ENCODE assay signal across 1 mouse cellular context in genomic region chr12:76463391-76463790, GRCm38 (mm10).
A peak's percentile ranks its signal among the peaks of the same experiment; 100 is the strongest.
TF ChIP-seq lines count a peak whose summit lies in the region.

No protein-coding gene starts in this region.

TF ChIP-seq in CH12.LX, 34 proteins besides CTCF, POLR2A, EP300 and RAD21 (continued from another document):
- TF ChIP-seq HCFC1 (IDR thresholded peaks at IDR 0.05; ENCODE audit: low read depth, low read length), result no peak
- TF ChIP-seq GABPA (IDR thresholded peaks at IDR 0.05; ENCODE audit: insufficient replicate concordance, low read depth, low read length), result no peak
- peak; percentile 50; the same call in 1 of the 2 replicates for TF ChIP-seq CHD2 (IDR thresholded peaks at IDR 0.05; ENCODE audit: low read length)
- peak; percentile 88 for TF ChIP-seq JUND (conservative IDR thresholded peaks at IDR 0.05; ENCODE audit: low read depth, low read length)
- TF ChIP-seq JUN (IDR thresholded peaks at IDR 0.05; ENCODE audit: insufficient read depth, low read depth, low read length), result peak; percentile 80
- peak; percentile 95 for TF ChIP-seq IRF4 (IDR thresholded peaks at IDR 0.05; ENCODE audit: low read depth, low read length)
- no peak for TF ChIP-seq KAT2A (IDR thresholded peaks at IDR 0.05; ENCODE audit: insufficient replicate concordance, low read length)
- TF ChIP-seq USF2 (conservative IDR thresholded peaks at IDR 0.05; ENCODE audit: low read depth, low read length), result no peak
- TF ChIP-seq ZNF384 (IDR thresholded peaks at IDR 0.05; ENCODE audit: low read depth, low read length), result no peak
- no peak for TF ChIP-seq ZC3H11A (IDR thresholded peaks at IDR 0.05; ENCODE audit: low read depth, low read length)
- no peak for TF ChIP-seq ELF1 (IDR thresholded peaks at IDR 0.05; ENCODE audit: low read depth, low read length)
- TF ChIP-seq SIN3A (IDR thresholded peaks at IDR 0.05; ENCODE audit: low read length), result peak; percentile 69
- no peak; the same call in 1 of the 2 replicates for TF ChIP-seq SMC3 (IDR thresholded peaks at IDR 0.05; ENCODE audit: low read depth, low read length)
- TF ChIP-seq MAZ (IDR thresholded peaks at IDR 0.05; ENCODE audit: low read depth, low read length), result 0 out of 2 replicates have a peak, but pooled peaks have one; percentile 33
- peak; percentile 31; the same call in 1 of the 2 replicates for TF ChIP-seq MXI1 (IDR thresholded peaks at IDR 0.05; ENCODE audit: low read depth, low read length)
- no peak for TF ChIP-seq ZMIZ1 (IDR thresholded peaks at IDR 0.05; ENCODE audit: low read depth, low read length)
- no peak for TF ChIP-seq TBP (conservative IDR thresholded peaks at IDR 0.05; ENCODE audit: low read depth, low read length)
- TF ChIP-seq MAFK (IDR thresholded peaks at IDR 0.05; ENCODE audit: insufficient replicate concordance, low read length), result 0 out of 2 replicates have a peak, but pooled peaks have one; percentile 33
- TF ChIP-seq BHLHE40 (IDR thresholded peaks at IDR 0.05; ENCODE audit: low read depth, low read length), result peak; percentile 46
- TF ChIP-seq POLR2AphosphoS2 (IDR thresholded peaks at IDR 0.05; ENCODE audit: low read depth, low read length), result no peak
- no peak for TF ChIP-seq PAX5 (IDR thresholded peaks at IDR 0.05; ENCODE audit: low read length)
- no peak for TF ChIP-seq ZKSCAN1 (IDR thresholded peaks at IDR 0.05; ENCODE audit: borderline replicate concordance, low read depth, low read length)
- no peak for TF ChIP-seq MAX (IDR thresholded peaks at IDR 0.05; ENCODE audit: low read length)
- TF ChIP-seq ETS1 (conservative IDR thresholded peaks at IDR 0.05; ENCODE audit: low read depth, low read length), result peak; percentile 67
- TF ChIP-seq CHD1 (IDR thresholded peaks at IDR 0.05; ENCODE audit: low read depth, low read length), result no peak
- 0 out of 2 replicates have a peak, but pooled peaks have one; percentile 26 for TF ChIP-seq RCOR1 (conservative IDR thresholded peaks at IDR 0.05; ENCODE audit: low read depth, low read length)
- TF ChIP-seq MYC (IDR thresholded peaks at IDR 0.05; ENCODE audit: low read depth, low read length), result peak; percentile 57; the same call in 1 of the 2 replicates
- TF ChIP-seq NRF1 (IDR thresholded peaks at IDR 0.05; ENCODE audit: low read depth, low read length), result no peak
- TF ChIP-seq TCF12 (IDR thresholded peaks at IDR 0.05; ENCODE audit: low read depth, low read length), result peak; percentile 48; the same call in 1 of the 2 replicates
- TF ChIP-seq NELFE (IDR thresholded peaks at IDR 0.05; ENCODE audit: low read depth, low read length), result no peak
TF ChIP-seq in CH12.LX: peak in this region for 14.
